Mouse (Mus musculus): Measurements from ENCODE around the gene Sema4d. TPM values are rescaled to one million over a fixed set of nuclear protein-coding genes. Genes with fewer than 3 reads are reported as not detected.

Gene Sema4d
- total RNA-seq, 1 experiment: 25.1 TPM

DNA sequence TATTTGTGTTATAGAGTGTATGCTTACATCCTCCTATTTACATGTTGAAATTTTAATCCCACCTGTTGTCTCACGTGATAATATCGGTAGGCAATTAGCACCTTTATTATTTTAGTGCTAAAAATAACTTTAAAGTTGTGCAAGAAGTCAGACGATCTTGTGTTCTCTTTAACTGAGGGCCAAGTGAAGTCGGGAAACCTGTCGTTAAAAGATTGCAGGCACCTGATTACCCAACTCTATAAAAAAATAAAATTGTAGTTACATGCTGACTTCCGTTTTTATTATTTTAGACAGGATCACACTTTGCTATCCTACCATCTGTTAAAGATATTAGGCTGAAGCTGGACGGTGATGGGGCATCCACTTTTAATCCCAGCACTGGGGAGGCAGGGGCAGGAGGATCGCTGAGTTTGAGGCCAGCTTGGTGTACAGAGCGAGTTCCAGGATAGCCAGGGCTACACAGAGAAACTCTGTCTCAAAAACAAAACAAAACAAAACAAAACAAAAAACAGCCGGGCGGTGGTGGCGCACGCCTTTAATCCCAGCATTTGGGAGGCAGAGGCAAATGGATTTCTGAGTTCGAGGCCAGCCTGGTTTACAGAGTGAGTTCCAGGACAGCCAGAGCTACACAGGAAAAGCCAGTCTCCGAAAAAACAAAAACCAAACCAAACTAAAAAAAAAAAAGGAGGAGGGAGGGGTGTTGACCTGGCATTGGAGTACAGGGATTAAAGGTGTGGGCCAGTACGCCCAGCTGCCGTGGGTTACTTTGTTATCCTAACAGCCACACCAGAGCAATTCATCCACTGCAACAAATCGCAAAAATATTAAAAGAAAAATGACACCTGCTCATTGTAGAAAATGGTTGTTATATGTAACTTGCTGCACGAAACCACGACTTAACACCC is 149.4 kb downstream of the Sema4d start:
- DNase-seq (ENCODE audit: low read depth, low spot score): no peak
- Histone ChIP-seq H3K9me3 (ENCODE audit: control insufficient read depth, insufficient read depth, low read depth, low read length) (no peaks in the 10 kb centered on the region), H3K36me3 (ENCODE audit: control insufficient read depth, insufficient read depth, low read length, poor library complexity, severe bottlenecking) (no peaks in the 10 kb centered on the region), H3K9ac (ENCODE audit: insufficient read depth, low read depth, low read length, poor library complexity, severe bottlenecking) (peak overlapping the region; percentile 67), H3K4me3 (ENCODE audit: insufficient read depth in 1 of 2, low read depth in 1 of 2, low read length in 2 of 2, poor library complexity in 1 of 2, severe bottlenecking in 1 of 2) (peak overlapping the region; percentile 73 to 78), H3K4me1 (ENCODE audit: control insufficient read depth in 2 of 2, insufficient read depth in 2 of 2, low read length in 2 of 2, poor library complexity in 1 of 2) (peaks cover 2 to 8% of the 10 kb centered on the region in 2 experiments; a peak in 2 of 4 replicates), H3K27ac (ENCODE audit: insufficient read depth, low read depth, low read length, poor library complexity, severe bottlenecking) (0 out of 2 replicates have a peak overlapping the region, but pooled peaks have one; percentile 54)
- in situ Hi-C loops (cut with MboI; ENCODE audit: low sequenced_read_pairs in 2 of 2, unreplicated experiment in 2 of 2): no loop called here
- TF ChIP-seq MAFK (IDR thresholded peaks at IDR 0.05; ENCODE audit: insufficient read depth, low read depth, low read length) (no peak), ZNF384 (IDR thresholded peaks at IDR 0.05; ENCODE audit: low read depth, low read length) (0 out of 2 replicates have a peak, but pooled peaks have one; percentile 29), ZC3H11A (IDR thresholded peaks at IDR 0.05; ENCODE audit: borderline replicate concordance, low read depth, low read length) (no peak)

DNA sequence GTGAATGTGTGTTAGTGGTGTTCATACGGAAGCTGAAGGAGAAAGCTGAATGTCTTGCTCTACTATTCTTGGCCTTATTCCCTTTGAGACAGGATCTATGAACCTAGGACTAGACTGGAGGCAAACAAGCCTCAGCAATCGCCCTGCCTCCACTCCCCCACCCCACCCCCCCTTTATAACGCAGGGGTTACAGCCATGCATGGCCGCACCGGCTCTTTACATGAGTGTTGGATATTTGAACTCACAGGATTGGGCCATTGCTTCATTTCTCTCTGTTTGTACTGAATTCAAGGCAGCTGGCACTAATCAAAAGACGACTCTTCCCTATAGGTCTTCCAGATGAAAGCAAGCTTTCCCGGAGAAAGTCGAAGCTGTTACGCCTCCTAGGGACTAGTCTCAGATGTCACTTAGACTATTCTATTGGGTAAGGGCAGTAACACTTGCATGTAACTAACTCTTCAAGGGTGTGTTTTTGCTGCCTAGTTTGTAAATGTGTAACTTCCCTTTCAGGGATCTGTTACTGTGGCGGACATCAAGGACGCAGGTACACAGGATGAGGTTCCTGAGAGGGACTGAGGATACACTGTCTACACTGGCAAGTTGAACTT is 151.3 kb downstream of the Sema4d start:
- Histone ChIP-seq H3K27ac (ENCODE audit: insufficient read depth, low read depth, low read length, poor library complexity, severe bottlenecking) (no peak overlapping the region), H3K9me3 (ENCODE audit: control insufficient read depth, insufficient read depth, low read depth, low read length) (no peaks in the 10 kb centered on the region), H3K4me3 (ENCODE audit: insufficient read depth in 1 of 2, low read depth in 1 of 2, low read length in 2 of 2, poor library complexity in 1 of 2, severe bottlenecking in 1 of 2) (no peak overlapping the region), H3K36me3 (ENCODE audit: control insufficient read depth, insufficient read depth, low read length, poor library complexity, severe bottlenecking) (no peaks in the 10 kb centered on the region), H3K9ac (ENCODE audit: insufficient read depth, low read depth, low read length, poor library complexity, severe bottlenecking) (no peak overlapping the region), H3K4me1 (ENCODE audit: control insufficient read depth in 2 of 2, insufficient read depth in 2 of 2, low read length in 2 of 2, poor library complexity in 1 of 2) (peaks cover 2% of the 10 kb centered on the region in 2 experiments; a peak in 1 of 4 replicates)
- TF ChIP-seq MAFK (IDR thresholded peaks at IDR 0.05; ENCODE audit: insufficient read depth, low read depth, low read length) (no peak), ZC3H11A (IDR thresholded peaks at IDR 0.05; ENCODE audit: borderline replicate concordance, low read depth, low read length) (no peak), CHD2 (IDR thresholded peaks at IDR 0.05; ENCODE audit: low read depth, low read length) (no peak), HCFC1 (IDR thresholded peaks at IDR 0.05; ENCODE audit: borderline replicate concordance, insufficient read depth, low read length) (no peak), ZNF384 (IDR thresholded peaks at IDR 0.05; ENCODE audit: low read depth, low read length) (no peak)
- in situ Hi-C loops (cut with MboI; ENCODE audit: low sequenced_read_pairs in 2 of 2, unreplicated experiment in 2 of 2): no loop called here
- no peak for DNase-seq (ENCODE audit: low read depth, low spot score)

DNA sequence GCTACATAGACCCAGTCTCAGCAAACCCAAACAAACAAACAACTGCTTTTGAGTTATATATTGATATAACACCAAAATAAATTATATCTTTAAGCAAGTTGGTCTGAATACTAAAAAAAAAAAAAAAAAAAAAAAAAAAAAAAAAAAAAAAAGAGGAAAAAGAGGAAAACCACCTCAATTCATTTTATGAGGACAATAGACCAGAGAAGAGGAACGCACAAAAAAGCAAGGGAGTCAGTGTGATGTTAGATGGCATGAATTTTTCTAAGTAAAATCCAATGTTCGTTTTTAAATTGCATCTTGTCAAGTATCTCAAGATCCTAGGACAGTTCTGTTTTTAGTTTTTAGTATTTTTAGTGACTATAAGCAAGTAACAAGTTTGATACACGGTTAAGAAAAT is 152.1 kb downstream of the Sema4d start:
- TF ChIP-seq ZNF384 (IDR thresholded peaks at IDR 0.05; ENCODE audit: low read depth, low read length) (peak; percentile 72; the same call in 1 of the 2 replicates), ZC3H11A (IDR thresholded peaks at IDR 0.05; ENCODE audit: borderline replicate concordance, low read depth, low read length) (no peak)
- in situ Hi-C loops (cut with MboI; ENCODE audit: low sequenced_read_pairs in 2 of 2, unreplicated experiment in 2 of 2): no loop called here
- Histone ChIP-seq H3K9me3 (ENCODE audit: control insufficient read depth, insufficient read depth, low read depth, low read length) (no peaks in the 10 kb centered on the region), H3K36me3 (ENCODE audit: control insufficient read depth, insufficient read depth, low read length, poor library complexity, severe bottlenecking) (no peaks in the 10 kb centered on the region), H3K4me1 (ENCODE audit: control insufficient read depth in 2 of 2, insufficient read depth in 2 of 2, low read length in 2 of 2, poor library complexity in 1 of 2) (peaks cover 2% of the 10 kb centered on the region in 2 experiments; a peak in 1 of 4 replicates), H3K4me3 (ENCODE audit: insufficient read depth in 1 of 2, low read depth in 1 of 2, low read length in 2 of 2, poor library complexity in 1 of 2, severe bottlenecking in 1 of 2) (no peak overlapping the region), H3K9ac (ENCODE audit: insufficient read depth, low read depth, low read length, poor library complexity, severe bottlenecking) (no peak overlapping the region), H3K27ac (ENCODE audit: insufficient read depth, low read depth, low read length, poor library complexity, severe bottlenecking) (no peak overlapping the region)
- DNase-seq (ENCODE audit: low read depth, low spot score): no peak

DNA sequence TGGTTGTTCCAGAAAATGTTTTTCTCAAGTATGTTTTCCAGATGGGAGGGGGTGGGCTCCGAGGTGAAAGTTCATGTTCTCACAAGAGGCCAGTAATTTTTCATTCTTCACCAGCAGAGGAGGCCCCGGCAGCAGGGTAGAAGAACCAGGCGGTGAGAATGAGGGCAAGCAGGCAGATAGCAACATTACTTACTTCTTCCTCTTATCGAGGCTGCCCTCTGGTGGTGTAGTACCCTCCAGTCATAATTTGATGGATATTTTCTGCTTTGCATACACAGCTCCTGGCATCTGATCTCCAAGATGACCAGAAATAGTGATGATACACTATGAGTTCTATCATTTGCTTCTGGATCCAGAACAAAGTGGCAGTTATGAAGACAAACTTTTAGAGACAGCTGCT is 154.6 kb downstream of the Sema4d start:
- H3K9ac ChIP-seq (ENCODE audit: insufficient read depth, low read depth, low read length, poor library complexity, severe bottlenecking): no peak overlapping the region
- H3K36me3 ChIP-seq (ENCODE audit: control insufficient read depth, insufficient read depth, low read length, poor library complexity, severe bottlenecking): no peaks in the 10 kb centered on the region
- H3K27ac ChIP-seq (ENCODE audit: insufficient read depth, low read depth, low read length, poor library complexity, severe bottlenecking): no peak overlapping the region
- TF ChIP-seq MAFK (IDR thresholded peaks at IDR 0.05; ENCODE audit: insufficient read depth, low read depth, low read length): no peak
- H3K4me3 ChIP-seq (ENCODE audit: insufficient read depth in 1 of 2, low read depth in 1 of 2, low read length in 2 of 2, poor library complexity in 1 of 2, severe bottlenecking in 1 of 2): no peak overlapping the region
- H3K9me3 ChIP-seq (ENCODE audit: control insufficient read depth, insufficient read depth, low read depth, low read length): no peaks in the 10 kb centered on the region
- in situ Hi-C loops (cut with MboI; ENCODE audit: low sequenced_read_pairs in 2 of 2, unreplicated experiment in 2 of 2): no loop called here
- peaks cover 2% of the 10 kb centered on the region in 2 experiments; a peak in 1 of 4 replicates for H3K4me1 ChIP-seq (ENCODE audit: control insufficient read depth in 2 of 2, insufficient read depth in 2 of 2, low read length in 2 of 2, poor library complexity in 1 of 2)
- no peak for DNase-seq (ENCODE audit: low read depth, low spot score)

Other genes starting within 250 kb of the Sema4d start
- 0.69 and 1.4 TPM in 2 replicates for gene Shc3, start 224.3 kb downstream of the Sema4d start, total RNA-seq (2012; rRNA removed)
- gene Cks2, start 148.5 kb downstream of the Sema4d start, total RNA-seq (2012; rRNA removed): 122 and 188 TPM in 2 replicates
- 26.6 and 31.6 TPM in 2 replicates for gene Secisbp2, start 142.1 kb downstream of the Sema4d start, total RNA-seq (2012; rRNA removed)
- gene Gadd45g, start 52.9 kb upstream of the Sema4d start, total RNA-seq (2012; rRNA removed): 43.3 and 57.8 TPM in 2 replicates